Mouse (Mus musculus) forebrain, embryonic 16.5 days (tissue): Measurements from ENCODE around the gene Pnrc1. TPM values are rescaled to one million over a fixed set of nuclear protein-coding genes. Genes with fewer than 3 reads are reported as not detected.

Experiments used
- ATAC-seq: fragments of 200-750 bp; cut with Nextera tagmentation; 2 replicates; pipeline ENCODE4 v1.8.0; 2017; ENCODE audit warnings: mild to moderate bottlenecking, moderate library complexity
- H3K27ac ChIP-seq: fragments of 300-500 bp; sonication (generic); 2 replicates; pipeline ENCODE4 v1.5.1; 2014; ENCODE audit warnings: low read length, control low read depth
- H3K27me3 ChIP-seq: fragments of 300-500 bp; sonication (generic); replicated peaks from 2 replicates; pipeline ENCODE4 v1.6.1; 2014; ENCODE audit warnings: low read length; ENCODE audit not compliant: control insufficient read depth, insufficient read depth
- H3K36me3 ChIP-seq: fragments of 300-500 bp; sonication (generic); 2 replicates; pipeline ENCODE4 v1.6.1; 2014; ENCODE audit not compliant: control insufficient read depth, insufficient read depth
- H3K4me1 ChIP-seq: fragments of 300-500 bp; sonication (generic); replicated peaks from 2 replicates; pipeline ENCODE4 v1.6.1; 2014; ENCODE audit warnings: low read length; ENCODE audit not compliant: control insufficient read depth, insufficient read depth
- H3K4me2 ChIP-seq: fragments of 300-500 bp; sonication (generic); 2 replicates; pipeline ENCODE4 v1.6.1; 2014; ENCODE audit warnings: mild to moderate bottlenecking, low read length, control low read depth
- H3K4me3 ChIP-seq: fragments of 300-500 bp; sonication (generic); replicated peaks from 2 replicates; pipeline ENCODE4 v1.5.1; 2014; ENCODE audit warnings: mild to moderate bottlenecking, low read length, control low read depth
- H3K9ac ChIP-seq: fragments of 300-500 bp; sonication (generic); replicated peaks from 2 replicates; pipeline ENCODE4 v1.6.1; 2014; ENCODE audit warnings: low read depth, low read length, control low read depth
- H3K9me3 ChIP-seq: fragments of 300-500 bp; sonication (generic); 2 replicates; pipeline ENCODE4 v1.6.1; 2016; ENCODE audit warnings: low read length; ENCODE audit not compliant: control insufficient read depth
- WGBS: fragments of 180-500 bp; shearing (Covaris S2); extraction: QIAGEN DNeasy Blood & Tissue Kit; methylation state at CpG from one replicate; pipeline ENCODE4 v1.1.7; 2014; 5-methylcytosine and 5-hydroxymethylcytosine counted together
- polyA plus RNA-seq: library from polyadenylated mRNA; unstranded; fragments of >200 nt; fragmentation: Nextera tagmentation; extraction: Ambion mirVana; gene quantifications from 2 replicates; pipeline ENCODE4 v1.2.1, GENCODE M21; 2015

Gene Pnrc1
- polyA plus RNA-seq, 1 experiment from 2014 or later, result 77.6 TPM

DNA sequence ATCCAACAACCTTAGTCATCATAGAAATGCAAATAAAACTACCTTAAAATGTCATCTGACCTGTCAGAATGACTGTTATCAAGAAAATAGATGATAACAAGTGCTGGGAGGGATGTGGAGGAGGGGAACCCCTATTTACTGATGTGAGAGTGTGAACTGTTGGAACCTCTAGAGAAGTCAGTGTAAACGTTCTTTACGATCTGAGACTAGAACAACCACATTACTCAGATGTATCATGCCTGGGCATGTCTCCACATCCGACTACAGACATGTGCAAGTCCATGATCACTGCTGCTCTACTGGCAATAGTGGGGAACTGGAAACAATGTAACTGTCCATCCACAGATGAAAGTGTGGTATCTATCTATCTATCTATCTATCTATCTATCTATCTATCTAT is 16.5 kb downstream of the Pnrc1 start:
- no peaks in the 10 kb centered on the region for H3K36me3 ChIP-seq
- H3K4me2 ChIP-seq, result no peak overlapping the region
- no peaks in the 10 kb centered on the region for H3K27me3 ChIP-seq
- WGBS, result 87% methylated on average over 3 of the region's 3 CpGs
- H3K9me3 ChIP-seq, result no peaks in the 10 kb centered on the region; the same call in 1 of the 2 replicates
- ATAC-seq, result no peak
- H3K9ac ChIP-seq, result no peak overlapping the region
- H3K4me1 ChIP-seq, result no peaks in the 10 kb centered on the region
- no peak overlapping the region for H3K27ac ChIP-seq
- H3K4me3 ChIP-seq, result no peak overlapping the region

DNA sequence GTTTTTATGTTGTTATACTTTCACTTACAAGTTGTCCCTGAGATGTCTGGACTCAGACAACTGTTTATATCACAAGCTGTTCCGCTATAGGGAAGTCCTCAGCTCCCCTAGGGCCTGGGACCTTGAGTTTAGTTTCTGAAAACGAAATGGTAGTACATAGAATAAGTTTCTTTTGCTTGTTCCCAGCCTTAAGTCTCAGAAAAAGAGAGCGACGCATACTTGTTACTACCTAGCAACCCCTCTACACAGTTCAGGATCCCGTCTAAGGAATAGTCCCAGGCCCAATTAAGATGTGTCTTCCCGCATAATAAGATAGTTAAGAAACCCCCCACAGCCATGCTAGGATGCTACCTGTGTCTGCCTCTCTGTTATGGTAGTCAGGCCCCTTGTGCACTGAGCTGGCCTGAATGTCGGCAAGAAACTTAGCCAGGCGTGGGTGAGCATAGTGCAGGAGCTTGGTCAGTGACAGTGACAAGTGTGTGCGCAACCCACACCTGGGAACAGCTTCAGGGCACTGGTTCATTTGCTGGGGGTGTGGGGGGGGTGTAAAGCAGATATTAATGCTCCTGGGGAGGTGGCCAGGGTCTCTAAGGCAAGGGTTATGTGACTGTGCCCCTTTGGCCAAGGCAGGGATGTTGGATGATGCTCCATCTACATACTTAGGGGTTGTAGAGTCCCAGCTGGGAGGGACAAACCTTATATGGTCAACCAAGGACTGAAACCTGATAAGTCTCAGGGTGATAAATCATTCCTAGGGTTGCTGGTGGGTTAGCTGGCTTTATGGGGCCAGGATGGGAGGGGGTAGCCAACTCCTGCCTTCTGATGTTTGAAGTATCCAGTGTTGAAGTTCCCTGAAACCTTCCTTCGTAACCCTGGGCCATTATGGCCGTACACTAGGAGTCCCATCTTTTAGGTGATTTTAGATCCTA is 19.3 kb downstream of the Pnrc1 start:
- WGBS, result 85% methylated on average over 11 of the region's 11 CpGs

DNA sequence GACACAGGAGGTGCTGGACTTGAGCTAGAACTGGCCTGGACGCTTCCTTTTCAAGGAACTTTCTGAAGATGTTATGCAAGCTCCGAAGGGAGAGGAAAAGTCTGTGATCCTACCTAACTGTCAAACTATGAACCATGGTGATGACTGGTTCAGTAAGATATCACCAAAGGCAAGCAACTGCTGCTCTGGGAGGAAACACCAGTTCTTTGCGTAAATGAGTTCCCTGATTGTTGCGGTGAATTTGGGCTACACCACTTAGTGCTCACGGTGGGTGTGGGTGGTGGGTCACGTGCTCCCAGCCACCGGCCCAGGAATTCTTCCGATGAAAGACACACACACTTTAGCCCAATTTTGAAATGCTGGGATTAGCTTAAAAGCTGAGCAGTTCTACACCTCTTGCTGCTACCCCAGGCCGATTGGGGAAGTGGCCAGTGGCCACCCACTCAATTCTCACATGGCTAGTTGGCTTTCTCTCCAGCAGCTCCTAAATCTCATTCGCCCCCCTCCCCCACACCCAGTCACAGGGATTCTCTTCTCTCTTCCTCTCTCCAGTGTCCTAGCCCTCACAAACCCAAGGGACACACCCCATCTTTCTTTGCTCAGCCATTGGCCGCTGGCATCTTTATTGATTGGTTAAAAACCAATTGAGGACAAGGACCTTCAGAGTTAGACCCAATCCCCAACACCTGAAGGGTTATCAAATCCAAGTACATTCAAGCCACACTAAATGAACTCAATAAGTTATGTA is 24.8 kb downstream of the Pnrc1 start:
- Histone ChIP-seq H3K9ac (no peak overlapping the region), H3K36me3 (no peaks in the 10 kb centered on the region), H3K4me2 (no peak overlapping the region), H3K27ac (no peak overlapping the region), H3K27me3 (no peaks in the 10 kb centered on the region), H3K4me3 (no peak overlapping the region), H3K9me3 (no peaks in the 10 kb centered on the region; the same call in 1 of the 2 replicates), H3K4me1 (peaks cover 5% of the 10 kb centered on the region; the same call in 1 of the 2 replicates)
- WGBS, result 90% methylated on average over 11 of the region's 11 CpGs
- ATAC-seq, result no peak

More for the DNA sequence above, 19.3 kb downstream of the Pnrc1 start:
- Histone ChIP-seq H3K4me1 (no peaks in the 10 kb centered on the region), H3K9ac (no peak overlapping the region), H3K4me3 (no peak overlapping the region), H3K9me3 (no peaks in the 10 kb centered on the region; the same call in 1 of the 2 replicates), H3K27ac (no peak overlapping the region), H3K4me2 (no peak overlapping the region), H3K36me3 (no peaks in the 10 kb centered on the region), H3K27me3 (no peaks in the 10 kb centered on the region)
- no peak for ATAC-seq

- no peak for ATAC-seq
- no peaks in the 10 kb centered on the region for H3K36me3 ChIP-seq
- H3K9ac ChIP-seq, result no peak overlapping the region
- peaks cover 5% of the 10 kb centered on the region; the same call in 1 of the 2 replicates for H3K4me1 ChIP-seq
- H3K4me3 ChIP-seq, result no peak overlapping the region
- H3K4me2 ChIP-seq, result no peak overlapping the region
- H3K9me3 ChIP-seq, result no peaks in the 10 kb centered on the region
- WGBS, result 59% methylated on average over 1 of the region's 1 CpGs
- no peak overlapping the region for H3K27ac ChIP-seq
- no peaks in the 10 kb centered on the region for H3K27me3 ChIP-seq
These were observed 27.1 kb downstream of the Pnrc1 start for GRCm38 (mm10) chr4:33262897-33263296.

DNA sequence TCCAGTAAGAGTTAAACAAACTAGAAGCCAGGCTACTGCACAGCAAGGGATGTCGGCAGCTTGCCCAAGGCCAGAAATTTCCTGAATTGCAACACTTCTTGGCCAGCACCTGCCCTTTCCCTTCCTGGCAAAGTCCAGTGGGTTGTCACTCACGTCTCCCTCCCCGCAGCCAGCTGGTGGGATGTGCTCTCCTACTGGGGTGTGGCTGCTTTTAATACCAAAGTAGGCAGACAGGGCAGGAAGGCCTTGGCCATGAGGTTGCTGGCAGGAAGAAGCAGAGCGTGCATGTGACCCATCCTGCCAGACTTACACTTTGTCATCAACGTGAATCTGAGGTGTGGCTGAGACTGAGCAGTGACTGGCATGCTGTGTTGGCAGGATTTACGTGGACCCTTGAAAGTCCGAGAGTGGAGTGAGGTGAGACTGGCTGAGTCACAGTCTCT is 28.6 kb downstream of the Pnrc1 start:
- no peak overlapping the region for H3K4me3 ChIP-seq
- peak; percentile 58; the same call in 1 of the 2 replicates for ATAC-seq
- no peaks in the 10 kb centered on the region for H3K27me3 ChIP-seq
- no peaks in the 10 kb centered on the region for H3K9me3 ChIP-seq
- no peaks in the 10 kb centered on the region for H3K36me3 ChIP-seq
- peaks cover 5% of the 10 kb centered on the region; the same call in 1 of the 2 replicates for H3K4me1 ChIP-seq
- 39% methylated on average over 7 of the region's 7 CpGs for WGBS
- H3K4me2 ChIP-seq, result no peak overlapping the region
- no peak overlapping the region for H3K9ac ChIP-seq
- H3K27ac ChIP-seq, result no peak overlapping the region

DNA sequence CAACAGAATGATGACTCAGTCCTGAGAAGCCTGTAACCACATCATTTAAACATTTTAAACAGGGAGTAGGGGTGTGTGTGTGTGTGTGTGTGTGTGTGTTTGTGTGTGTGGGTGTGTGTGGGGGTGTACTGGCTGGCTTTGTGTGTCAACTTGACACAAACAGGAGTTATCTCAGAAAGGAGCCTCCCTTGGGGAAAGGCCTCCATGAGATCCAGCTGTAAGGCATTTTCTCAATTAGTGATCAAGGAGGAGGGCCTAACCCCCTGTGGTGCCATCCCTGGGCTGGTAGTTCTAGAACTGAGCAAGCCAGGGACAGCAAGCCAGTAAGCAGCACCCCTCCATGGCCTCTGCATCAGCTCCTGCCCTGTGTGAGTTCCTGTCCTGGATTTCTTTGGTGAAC is 29.7 kb downstream of the Pnrc1 start:
- no peaks in the 10 kb centered on the region for H3K9me3 ChIP-seq
- no peak for ATAC-seq
- H3K27me3 ChIP-seq, result no peaks in the 10 kb centered on the region
- peaks cover 5% of the 10 kb centered on the region; the same call in 1 of the 2 replicates for H3K4me1 ChIP-seq
- no peak overlapping the region for H3K27ac ChIP-seq
- no peak overlapping the region for H3K4me3 ChIP-seq
- no peaks in the 10 kb centered on the region for H3K36me3 ChIP-seq
- H3K4me2 ChIP-seq, result no peak overlapping the region
- H3K9ac ChIP-seq, result no peak overlapping the region

GRCm38 (mm10) chr4:33257263-33257964 is 32.5 kb downstream of the Pnrc1 start:
- Histone ChIP-seq H3K4me3 (no peak overlapping the region), H3K4me1 (peaks cover 5% of the 10 kb centered on the region; the same call in 1 of the 2 replicates), H3K36me3 (no peaks in the 10 kb centered on the region), H3K9me3 (no peaks in the 10 kb centered on the region), H3K27ac (no peak overlapping the region), H3K9ac (no peak overlapping the region), H3K4me2 (no peak overlapping the region), H3K27me3 (no peaks in the 10 kb centered on the region)
- WGBS, result 80% methylated on average over 11 of the region's 11 CpGs
- ATAC-seq, result no peak

GRCm38 (mm10) chr4:33254706-33255105 is 35.3 kb downstream of the Pnrc1 start:
- Histone ChIP-seq H3K27me3 (no peaks in the 10 kb centered on the region), H3K36me3 (no peaks in the 10 kb centered on the region)
- WGBS, result 64% methylated on average over 4 of the region's 4 CpGs

DNA sequence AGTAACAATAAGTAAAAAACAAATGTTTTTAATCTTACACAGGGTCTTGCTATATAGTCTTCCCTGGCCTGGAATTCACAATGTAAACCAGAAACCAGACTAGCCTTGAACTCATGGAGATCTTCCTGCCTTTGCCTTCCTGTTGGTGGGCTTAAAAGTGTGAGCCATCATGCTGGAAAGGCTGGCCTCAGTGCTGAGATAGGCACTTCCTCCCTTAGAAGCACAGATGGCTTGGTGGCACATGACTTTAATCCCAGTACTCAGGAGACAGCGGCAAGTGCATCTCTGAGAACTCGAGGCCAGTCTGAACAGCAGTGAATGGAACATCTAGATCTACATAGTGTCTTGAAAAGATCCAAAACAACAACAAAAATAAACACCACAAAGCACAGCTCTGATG is 39.1 kb downstream of the Pnrc1 start:
- Histone ChIP-seq H3K27ac (no peak overlapping the region), H3K9ac (no peak overlapping the region), H3K27me3 (no peaks in the 10 kb centered on the region), H3K9me3 (no peaks in the 10 kb centered on the region), H3K4me3 (no peak overlapping the region), H3K4me2 (no peak overlapping the region), H3K36me3 (peaks cover 2% of the 10 kb centered on the region; the same call in 1 of the 2 replicates), H3K4me1 (peaks cover 14% of the 10 kb centered on the region)
- no peak for ATAC-seq
- WGBS, result 89% methylated on average over 2 of the region's 2 CpGs

More at GRCm38 (mm10) chr4:33254706-33255105, 35.3 kb downstream of the Pnrc1 start:
- Histone ChIP-seq H3K4me2 (no peak overlapping the region), H3K9ac (no peak overlapping the region), H3K4me3 (no peak overlapping the region), H3K9me3 (no peaks in the 10 kb centered on the region), H3K27ac (no peak overlapping the region), H3K4me1 (no peaks in the 10 kb centered on the region)
- ATAC-seq, result no peak
